Mouse (Mus musculus) forebrain, embryonic 12.5 days (tissue): ENCODE data around the gene Hbb-bh1. TPM values are rescaled to one million over a fixed set of nuclear protein-coding genes. Genes with fewer than 3 reads are reported as not detected.
"Not testable (repeated sequence)": the region's sequence is repeated elsewhere in the genome, so short reads cannot be mapped to it uniquely, and the experiment has no call there.

Experiments
- ATAC-seq: fragments of 200-750 bp; cut with Nextera tagmentation; 2 replicates; pipeline ENCODE4 v1.8.0; 2017; ENCODE audit warnings: moderate TSS enrichment; ENCODE audit not compliant: low FRiP score
- H3K27ac ChIP-seq: fragments of 300-500 bp; sonication (generic); 2 replicates; pipeline ENCODE4 v1.5.1; 2016; ENCODE audit warnings: mild to moderate bottlenecking
- H3K27me3 ChIP-seq: fragments of 300-500 bp; sonication (generic); 2 replicates; pipeline ENCODE4 v1.6.1; 2016; ENCODE audit warnings: mild to moderate bottlenecking
- H3K36me3 ChIP-seq: fragments of 300-500 bp; sonication (generic); replicated peaks from 2 replicates; pipeline ENCODE4 v1.6.1; 2016; ENCODE audit warnings: mild to moderate bottlenecking
- H3K4me1 ChIP-seq: fragments of 300-500 bp; sonication (generic); 2 replicates; pipeline ENCODE4 v1.6.1; 2016
- H3K4me2 ChIP-seq: fragments of 300-500 bp; sonication (generic); 2 replicates; pipeline ENCODE4 v1.6.1; 2016; ENCODE audit warnings: mild to moderate bottlenecking, moderate library complexity
- H3K4me3 ChIP-seq: fragments of 300-500 bp; sonication (generic); replicated peaks from 2 replicates; pipeline ENCODE4 v1.5.1; 2016; ENCODE audit warnings: mild to moderate bottlenecking
- H3K9ac ChIP-seq: fragments of 300-500 bp; sonication (generic); 2 replicates; pipeline ENCODE4 v1.6.1; 2016; ENCODE audit warnings: mild to moderate bottlenecking
- H3K9me3 ChIP-seq: fragments of 300-500 bp; sonication (generic); 2 replicates; pipeline ENCODE4 v1.6.1; 2016
- WGBS: fragments of 180-500 bp; shearing (Covaris S2); methylation state at CpG from one replicate; pipeline ENCODE4 v1.1.7; 2016; 5-methylcytosine and 5-hydroxymethylcytosine counted together
- polyA plus RNA-seq: library from polyadenylated mRNA; unstranded; fragments of >200 nt; fragmentation: Nextera tagmentation; extraction: Ambion mirVana; gene quantifications from 2 replicates; pipeline ENCODE4 v1.2.1, GENCODE M21; 2016

The Hbb-bh1 gene
- polyA plus RNA-seq, 1 experiment from 2014 or later: 624 TPM

DNA sequence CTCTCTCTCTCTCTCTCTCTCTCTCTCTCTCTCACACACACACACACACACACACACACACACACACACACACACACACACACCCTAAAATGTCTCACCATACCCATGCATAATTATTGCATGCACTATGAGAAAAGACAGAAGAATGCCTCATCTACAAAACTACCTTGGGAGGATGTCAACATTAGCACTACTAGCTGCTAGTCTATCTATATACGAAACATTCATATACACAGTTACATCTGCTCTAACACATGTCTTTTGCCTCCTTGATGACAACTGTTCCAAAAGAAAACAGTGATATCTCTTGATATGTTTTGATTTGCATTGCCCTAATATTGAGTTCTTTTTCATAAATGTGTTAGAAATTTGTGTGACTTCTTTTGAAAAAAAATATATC, 32.7 kb downstream of the Hbb-bh1 start:
- Histone ChIP-seq H3K9ac (no peak overlapping the region), H3K27me3 (no peaks in the 10 kb centered on the region), H3K4me3 (no peak overlapping the region), H3K27ac (no peak overlapping the region), H3K4me2 (no peak overlapping the region), H3K4me1 (no peaks in the 10 kb centered on the region), H3K9me3 (no peaks in the 10 kb centered on the region), H3K36me3 (no peaks in the 10 kb centered on the region)
- 88% methylated on average over 1 of the region's 1 CpGs for WGBS
- no peak for ATAC-seq

DNA sequence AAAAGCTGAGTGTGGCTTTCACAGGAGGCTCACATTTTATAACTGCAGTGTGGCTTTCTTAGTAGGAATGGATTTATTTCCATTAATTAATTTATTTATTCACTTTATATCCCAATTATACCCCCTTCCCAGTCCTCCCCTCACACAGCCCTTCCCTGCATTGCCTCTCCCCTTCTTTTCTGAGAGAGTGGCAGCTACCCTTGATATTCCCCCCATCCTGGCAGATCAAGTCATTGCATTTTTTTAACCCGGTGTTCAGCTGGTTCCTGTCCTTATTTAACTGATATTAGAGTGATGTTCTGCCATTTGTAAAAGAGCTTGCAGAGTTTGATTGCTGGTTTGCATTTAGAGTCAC, 33.2 kb downstream of the Hbb-bh1 start:
- no peaks in the 10 kb centered on the region for H3K9me3 ChIP-seq
- H3K4me2 ChIP-seq: no peak overlapping the region
- WGBS: 72% methylated on average over 1 of the region's 1 CpGs
- H3K4me3 ChIP-seq: no peak overlapping the region
- no peaks in the 10 kb centered on the region for H3K4me1 ChIP-seq
- ATAC-seq: no peak
- no peaks in the 10 kb centered on the region for H3K27me3 ChIP-seq
- no peaks in the 10 kb centered on the region for H3K36me3 ChIP-seq
- H3K27ac ChIP-seq: no peak overlapping the region
- no peak overlapping the region for H3K9ac ChIP-seq

DNA sequence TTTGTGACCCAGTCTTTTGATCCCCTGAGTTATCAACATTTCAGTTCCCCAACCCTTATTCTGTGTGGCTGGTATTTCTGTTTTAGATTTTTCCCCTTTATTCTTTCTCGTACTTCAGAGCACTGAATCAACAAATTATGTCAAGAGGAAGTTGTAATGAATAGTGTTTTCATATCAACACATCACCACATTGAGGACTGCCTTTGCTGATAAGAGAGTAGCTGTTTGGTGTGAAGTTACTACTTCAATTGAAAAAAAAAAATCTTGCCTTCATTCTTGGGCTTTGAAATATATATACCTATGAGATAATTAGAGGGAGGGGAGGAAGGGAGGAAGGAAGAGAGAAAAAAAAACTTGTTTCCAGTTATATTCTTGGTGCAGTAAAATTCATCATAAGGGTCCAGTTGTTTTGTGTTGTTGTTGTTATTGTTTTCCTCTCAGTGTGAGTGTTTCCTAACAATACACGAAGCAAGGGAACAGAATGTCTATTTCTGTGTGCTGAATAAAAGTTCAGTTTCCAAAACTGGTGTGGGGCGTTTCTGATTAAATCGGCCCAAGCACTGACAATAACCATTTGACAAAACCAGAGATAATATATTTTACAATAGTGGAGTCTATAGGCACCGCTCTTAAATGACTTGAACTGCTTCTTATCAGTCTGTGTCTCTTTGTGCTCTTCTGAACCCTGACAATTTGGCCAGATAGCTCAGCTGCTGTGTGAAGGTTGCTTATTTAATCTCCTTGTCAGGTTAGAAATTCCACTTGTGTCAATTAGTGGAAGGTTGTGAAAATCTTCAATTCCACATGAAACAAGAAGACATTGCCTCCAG, 33.8 kb downstream of the Hbb-bh1 start:
- no peak overlapping the region for H3K27ac ChIP-seq
- no peak overlapping the region for H3K4me2 ChIP-seq
- WGBS: 71% methylated on average over 5 of the region's 5 CpGs

DNA sequence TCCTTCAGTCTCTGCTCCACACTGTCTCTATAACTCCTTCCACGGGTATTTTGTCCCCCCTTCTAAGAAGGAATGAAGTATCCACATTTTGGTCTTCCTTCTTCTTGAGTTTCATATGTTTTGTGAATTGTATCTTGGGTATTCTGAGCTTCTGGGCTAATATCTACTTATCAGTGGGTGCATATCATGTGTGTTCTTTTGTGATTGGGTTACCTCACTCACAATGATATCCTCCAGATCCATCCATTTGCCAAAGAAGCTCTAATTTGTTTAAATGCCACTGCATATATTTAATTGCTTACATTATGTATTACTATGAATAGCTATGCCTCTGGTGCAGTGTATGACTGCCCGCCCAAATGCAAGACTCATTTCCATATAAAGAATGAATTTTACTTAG, 34.8 kb downstream of the Hbb-bh1 start:
- not testable (repeated sequence) for H3K9me3 ChIP-seq, H3K4me3 ChIP-seq, H3K4me1 ChIP-seq, ATAC-seq, H3K9ac ChIP-seq, H3K27me3 ChIP-seq, H3K27ac ChIP-seq, H3K4me2 ChIP-seq, H3K36me3 ChIP-seq
- 75% methylated on average over 2 of the region's 2 CpGs for WGBS

More for the DNA sequence above, 33.8 kb downstream of the Hbb-bh1 start:
- no peak for ATAC-seq
- Histone ChIP-seq H3K4me1 (no peaks in the 10 kb centered on the region), H3K9me3 (no peaks in the 10 kb centered on the region), H3K27me3 (no peaks in the 10 kb centered on the region), H3K36me3 (no peaks in the 10 kb centered on the region), H3K4me3 (no peak overlapping the region), H3K9ac (no peak overlapping the region)

DNA sequence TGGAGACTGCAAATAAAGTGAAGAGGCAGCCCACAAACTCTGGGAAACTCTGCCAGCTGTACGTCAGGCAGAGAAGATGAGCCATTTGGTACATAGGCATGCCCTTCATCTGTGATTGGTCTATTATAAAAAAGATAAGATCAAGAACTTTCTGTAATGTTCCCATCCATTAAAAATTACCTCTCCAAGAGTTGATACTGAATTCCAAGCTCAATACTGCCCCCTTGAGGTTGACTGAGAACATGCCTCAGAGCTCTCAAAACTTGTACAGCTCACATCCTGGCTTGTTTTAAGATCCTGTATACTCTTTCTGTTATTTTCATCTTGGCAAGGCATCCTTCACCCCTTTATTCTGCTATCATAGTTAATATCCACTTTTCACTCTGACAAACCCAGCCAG, 36.1 kb downstream of the Hbb-bh1 start:
- no peaks in the 10 kb centered on the region for H3K4me1 ChIP-seq
- no peaks in the 10 kb centered on the region for H3K36me3 ChIP-seq
- H3K4me3 ChIP-seq: no peak overlapping the region
- WGBS: 63% methylated on average over 1 of the region's 1 CpGs
- no peak overlapping the region for H3K4me2 ChIP-seq
- H3K9me3 ChIP-seq: no peaks in the 10 kb centered on the region
- no peak for ATAC-seq
- H3K27me3 ChIP-seq: no peaks in the 10 kb centered on the region
- H3K27ac ChIP-seq: no peak overlapping the region
- H3K9ac ChIP-seq: no peak overlapping the region

DNA sequence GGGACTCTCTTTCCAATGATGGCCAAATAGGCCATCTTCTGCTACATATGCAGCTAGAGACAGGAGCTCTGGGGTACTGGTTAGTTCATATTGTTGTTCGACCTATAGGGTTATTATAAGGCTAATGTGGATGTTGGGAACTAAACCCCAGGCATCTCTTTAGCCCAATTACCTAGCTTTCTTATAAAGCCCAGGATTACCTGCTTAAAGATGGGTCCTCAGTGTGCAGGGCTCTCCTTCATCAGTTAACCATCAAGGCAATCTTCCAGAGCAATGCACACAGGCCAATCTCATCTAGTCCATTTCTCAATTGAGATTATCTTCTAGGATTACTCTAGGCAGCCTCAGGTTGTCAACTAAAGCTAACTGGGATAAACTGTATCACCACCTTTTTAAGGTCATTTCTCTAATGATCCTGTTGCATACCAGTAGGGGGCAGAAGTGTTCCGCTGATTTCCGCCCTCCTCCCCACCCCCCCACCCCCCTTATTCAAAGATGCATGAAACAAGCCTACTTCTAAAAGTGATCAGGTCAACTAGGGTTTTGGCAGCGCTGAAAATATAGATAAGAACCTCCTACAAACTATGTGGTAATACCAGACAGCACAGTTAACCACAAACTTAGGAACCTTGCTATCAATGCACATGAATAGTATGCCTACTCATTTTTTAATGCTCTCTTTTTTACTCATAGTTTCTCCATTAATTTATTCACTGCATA, 50.1 kb downstream of the Hbb-bh1 start:
- H3K9me3 ChIP-seq: no peaks in the 10 kb centered on the region
- H3K4me1 ChIP-seq: no peaks in the 10 kb centered on the region
- 20% methylated on average over 4 of the region's 4 CpGs for WGBS
- H3K36me3 ChIP-seq: no peaks in the 10 kb centered on the region
- no peak overlapping the region for H3K4me3 ChIP-seq
- no peak overlapping the region for H3K9ac ChIP-seq
- H3K27ac ChIP-seq: no peak overlapping the region
- no peak overlapping the region for H3K4me2 ChIP-seq
- H3K27me3 ChIP-seq: no peaks in the 10 kb centered on the region
- ATAC-seq: no peak

DNA sequence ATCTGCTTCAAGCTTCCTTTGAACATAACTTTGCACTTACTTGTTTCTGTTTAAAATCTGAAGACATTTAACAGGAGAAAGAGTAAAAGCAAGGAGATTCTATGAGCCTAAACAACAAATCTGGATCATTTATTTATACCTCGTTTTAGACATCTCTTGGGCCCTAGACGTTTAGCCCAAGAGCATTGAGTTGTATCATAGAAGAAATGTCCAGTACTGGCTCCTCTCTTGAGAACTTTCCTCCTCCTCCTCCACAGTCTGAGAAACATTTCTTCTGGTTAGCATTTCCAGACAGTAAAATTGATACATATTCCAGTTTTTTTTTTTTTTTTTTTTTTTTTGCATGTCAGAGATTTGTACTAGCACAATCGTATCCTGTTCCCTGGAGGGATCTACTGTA, 51.2 kb downstream of the Hbb-bh1 start, which contains the start of gene Olfr67:
Olfr67 (minus strand) TSS at position 101 of the 400 bp plus-strand sequence.
- Histone ChIP-seq H3K27me3 (no peaks in the 10 kb centered on the region), H3K4me2 (no peak within 1 kb of the TSS), H3K9me3 (no peaks in the 10 kb centered on the region), H3K27ac (no peak within 1 kb of the TSS), H3K9ac (no peak within 1 kb of the TSS), H3K36me3 (no peaks in the 10 kb centered on the region), H3K4me3 (no peak within 1 kb of the TSS), H3K4me1 (no peaks in the 10 kb centered on the region)
- no peak for ATAC-seq
- WGBS: 87% methylated on average over 3 of the region's 3 CpGs

Other genes starting within 250 kb of the Hbb-bh1 start
- gene Olfr619, start 242.6 kb downstream of the Hbb-bh1 start, polyA plus RNA-seq: not detected in 2 replicates
- not detected in 2 replicates for gene Olfr620, start 230.6 kb downstream of the Hbb-bh1 start, polyA plus RNA-seq
- gene Olfr622, start 200.5 kb downstream of the Hbb-bh1 start, polyA plus RNA-seq: not detected in 2 replicates
- gene Olfr623, start 179.5 kb downstream of the Hbb-bh1 start, polyA plus RNA-seq: not detected in 2 replicates
- gene Olfr624, start 172.0 kb downstream of the Hbb-bh1 start, polyA plus RNA-seq: 0.04 TPM in 2 replicates
- not detected in 2 replicates for gene Olfr625-ps1, start 160.4 kb downstream of the Hbb-bh1 start, polyA plus RNA-seq
- gene Olfr243, start 128.5 kb downstream of the Hbb-bh1 start, polyA plus RNA-seq: not detected in 2 replicates
- not detected in 2 replicates for gene Olfr628, start 112.8 kb downstream of the Hbb-bh1 start, polyA plus RNA-seq
- gene Olfr629, start 98.2 kb downstream of the Hbb-bh1 start, polyA plus RNA-seq: not detected in 2 replicates
- not detected in 2 replicates for gene Olfr630, start 85.8 kb downstream of the Hbb-bh1 start, polyA plus RNA-seq
- not detected in 2 replicates for gene Olfr69, start 71.6 kb downstream of the Hbb-bh1 start, polyA plus RNA-seq
- gene Olfr68, start 63.5 kb downstream of the Hbb-bh1 start, polyA plus RNA-seq: not detected in 2 replicates
- gene Olfr67, start 51.3 kb downstream of the Hbb-bh1 start, polyA plus RNA-seq: not detected in 2 replicates
- 599 and 788 TPM in 2 replicates for gene Hbb-bt, start 29.2 kb downstream of the Hbb-bh1 start, polyA plus RNA-seq
- 465 and 620 TPM in 2 replicates for gene Hbb-bs, start 15.1 kb downstream of the Hbb-bh1 start, polyA plus RNA-seq
- 0.50 TPM in 1 of 2 replicates, not detected in the other for gene Hbb-bh2, start 2.6 kb downstream of the Hbb-bh1 start, polyA plus RNA-seq
- gene Hbb-y, start 10.1 kb upstream of the Hbb-bh1 start, polyA plus RNA-seq: 6,398 and 8,559 TPM in 2 replicates
- gene Olfr66, start 43.1 kb upstream of the Hbb-bh1 start, polyA plus RNA-seq: not detected in 2 replicates
- gene Olfr64, start 51.3 kb upstream of the Hbb-bh1 start, polyA plus RNA-seq: not detected in 2 replicates
- not detected in 2 replicates for gene Olfr65, start 60.3 kb upstream of the Hbb-bh1 start, polyA plus RNA-seq
- gene Olfr631, start 85.7 kb upstream of the Hbb-bh1 start, polyA plus RNA-seq: not detected in 2 replicates
- gene Olfr632, start 91.2 kb upstream of the Hbb-bh1 start, polyA plus RNA-seq: not detected in 2 replicates
- gene Olfr633, start 101.3 kb upstream of the Hbb-bh1 start, polyA plus RNA-seq: not detected in 2 replicates
- gene Olfr635, start 128.0 kb upstream of the Hbb-bh1 start, polyA plus RNA-seq: not detected in 2 replicates
- gene Olfr638, start 155.6 kb upstream of the Hbb-bh1 start, polyA plus RNA-seq: not detected in 2 replicates
- gene Olfr639, start 174.1 kb upstream of the Hbb-bh1 start, polyA plus RNA-seq: 0.04 TPM in 1 of 2 replicates, not detected in the other
- not detected in 2 replicates for gene Olfr640, start 182.4 kb upstream of the Hbb-bh1 start, polyA plus RNA-seq
- gene Olfr641, start 192.3 kb upstream of the Hbb-bh1 start, polyA plus RNA-seq: not detected in 2 replicates
- gene Olfr642, start 209.5 kb upstream of the Hbb-bh1 start, polyA plus RNA-seq: not detected in 2 replicates
- gene 4930516K23Rik, start 218.3 kb upstream of the Hbb-bh1 start, polyA plus RNA-seq: not detected in 2 replicates
- not detected in 2 replicates for gene Olfr644, start 228.7 kb upstream of the Hbb-bh1 start, polyA plus RNA-seq
- gene Olfr645, start 242.3 kb upstream of the Hbb-bh1 start, polyA plus RNA-seq: not detected in 2 replicates